Mouse (Mus musculus): ENCODE results near the gene Cpm.

Gene Cpm

DNA sequence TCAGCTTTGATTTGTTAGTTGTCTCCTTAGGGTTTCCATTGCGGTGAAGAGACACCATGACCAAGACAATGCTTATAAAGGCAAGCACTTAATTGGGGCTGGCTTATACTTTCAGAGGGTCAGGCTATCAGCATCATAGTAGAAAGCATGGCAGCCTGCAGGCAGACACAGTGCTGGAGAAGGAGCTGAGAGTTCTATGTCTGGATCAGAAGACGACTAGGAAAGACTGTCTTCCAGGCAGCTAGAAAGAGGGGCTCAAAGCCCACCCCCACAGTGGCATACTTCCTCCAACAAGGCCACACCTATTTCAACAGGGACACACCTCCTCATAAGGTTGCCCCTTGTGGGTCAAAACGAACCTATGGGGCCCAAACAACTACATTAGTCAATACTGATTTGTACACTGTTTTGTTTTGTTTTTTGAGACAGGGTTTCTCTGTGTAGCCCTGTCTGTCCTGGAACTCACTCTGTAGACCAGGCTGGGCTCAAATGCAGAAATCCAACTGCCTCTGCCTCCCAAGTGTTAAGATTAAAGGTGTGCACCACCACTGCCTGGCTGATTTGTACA is 8.3 kb upstream of the Cpm start:
- no peak for DNase-seq (ENCODE audit: low spot score)

DNA sequence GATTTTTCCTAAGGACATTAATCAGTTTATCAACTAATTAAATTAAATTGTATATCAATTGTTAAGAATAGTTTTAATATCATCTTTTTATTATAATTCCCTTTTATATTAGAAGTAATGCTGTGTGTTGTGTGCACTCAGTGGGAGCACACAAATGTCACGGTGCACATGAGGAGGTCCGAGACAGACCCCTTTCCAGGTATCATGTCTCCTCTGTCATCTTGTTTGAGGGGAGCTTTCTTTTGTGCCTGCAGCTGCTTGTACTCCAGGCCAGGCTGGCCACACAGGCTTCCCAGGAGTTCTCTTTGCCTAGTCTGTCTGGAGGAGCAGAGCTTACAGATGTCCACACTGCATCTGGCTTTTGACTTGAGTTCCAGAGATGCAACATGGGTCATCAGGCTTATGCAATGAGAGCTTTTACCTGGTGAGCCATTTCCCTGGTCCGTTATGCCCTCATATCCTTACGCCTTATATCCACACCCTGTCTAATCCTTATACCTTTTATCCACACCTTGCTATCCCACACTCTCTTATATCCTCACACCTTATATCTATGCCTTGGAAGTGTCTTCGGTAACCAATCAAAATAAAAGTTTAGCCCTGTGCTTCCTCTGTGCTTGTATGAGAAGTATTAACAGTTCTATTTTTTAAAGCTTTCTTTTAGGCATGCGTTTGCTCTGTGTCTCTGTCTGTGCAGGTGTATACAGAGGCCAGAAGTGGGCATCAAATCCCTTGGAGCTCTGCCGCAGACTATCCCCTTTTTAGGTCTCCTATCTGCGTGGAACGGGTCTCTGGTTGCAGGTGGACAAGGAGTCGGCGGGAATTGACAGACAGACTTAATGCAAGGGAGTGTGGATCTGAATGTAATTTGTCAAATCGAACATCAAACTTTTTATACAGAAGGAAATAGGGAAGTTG is 7.4 kb upstream of the Cpm start:
- no peak for DNase-seq (ENCODE audit: low spot score)

DNA sequence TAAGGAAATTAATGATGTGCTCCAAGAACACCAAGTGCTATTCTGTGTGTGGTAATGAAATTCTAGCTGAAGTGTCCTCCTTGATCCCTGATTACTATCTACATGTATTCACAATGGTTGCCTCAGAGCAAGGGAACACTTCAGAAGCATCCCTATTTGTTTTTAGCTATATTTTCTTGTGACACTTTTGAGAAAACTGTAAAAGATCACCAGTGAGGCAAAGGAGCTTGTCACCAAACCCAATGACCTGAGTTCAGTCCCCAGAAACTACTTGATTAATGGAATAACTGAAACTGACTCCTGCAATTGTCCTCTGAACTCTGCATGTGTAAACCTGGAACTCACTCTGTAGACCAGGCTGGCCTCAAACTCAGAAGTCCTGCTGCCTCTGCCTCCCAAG is 5.9 kb upstream of the Cpm start:
- no peak for DNase-seq (ENCODE audit: low spot score)

DNA sequence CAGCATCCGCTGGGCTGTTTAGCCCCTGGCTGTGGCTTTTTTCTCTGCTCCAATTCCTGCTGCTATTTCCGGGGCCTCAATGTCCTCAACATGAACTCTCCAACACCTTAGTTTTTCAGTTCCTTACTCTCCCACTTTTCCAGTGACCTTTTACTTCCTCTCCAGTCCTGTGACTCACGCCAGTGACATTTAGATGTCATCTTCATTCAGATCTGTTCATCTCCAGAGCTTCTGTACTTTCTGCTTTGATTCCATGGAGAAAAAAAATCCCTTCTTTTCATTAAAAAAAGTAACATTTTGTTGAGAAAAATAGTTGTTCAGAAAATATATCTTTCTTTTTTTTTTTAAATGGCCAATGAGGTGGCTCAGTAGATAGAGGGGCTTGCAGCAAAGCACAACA is 5.1 kb upstream of the Cpm start:
- DNase-seq (ENCODE audit: low spot score) = no peak

DNA sequence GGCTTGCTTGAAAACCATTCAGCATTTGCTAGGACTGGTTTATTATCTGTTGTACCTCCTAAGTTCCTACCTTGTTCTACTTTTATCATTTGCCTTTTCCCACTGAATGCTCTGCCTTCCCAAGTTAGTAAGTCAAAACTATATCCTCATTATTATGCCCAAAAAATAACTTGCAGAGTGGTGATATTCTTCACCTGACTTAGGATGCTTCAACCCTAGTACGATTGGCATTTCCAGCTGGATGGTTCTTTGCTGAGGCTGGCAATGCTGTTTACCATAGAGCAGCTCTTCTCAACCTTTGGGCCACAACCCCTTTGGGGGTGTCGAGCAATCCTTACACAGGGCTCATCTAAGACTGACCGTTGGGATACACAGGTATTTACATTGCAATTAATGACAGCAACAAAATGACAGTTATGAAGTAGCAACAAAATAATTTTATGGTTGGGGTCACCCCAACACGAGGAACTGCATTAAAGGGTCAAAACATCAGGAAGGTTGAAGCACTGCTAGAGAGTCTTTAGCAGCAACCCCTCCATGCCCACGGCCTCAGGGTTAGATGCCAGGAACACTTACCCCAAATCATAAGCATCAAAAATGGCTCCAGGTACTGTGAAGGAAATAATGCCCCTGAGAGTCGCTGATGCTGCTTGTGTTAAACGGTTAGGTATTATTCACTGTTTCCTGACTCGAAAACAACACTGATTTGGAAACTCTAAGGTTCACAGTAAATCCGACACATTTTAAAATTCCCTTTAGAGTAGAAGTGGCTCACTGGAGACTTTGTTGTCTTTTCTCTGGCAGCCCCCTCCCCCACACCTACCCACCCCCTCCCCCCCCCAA is 4.4 kb upstream of the Cpm start:
- DNase-seq (ENCODE audit: low spot score) = no peak

- no peak for DNase-seq (ENCODE audit: low spot score)
These were observed 3.6 kb upstream of the Cpm start for GRCm38 (mm10) chr10:117625500-117626296.

- DNase-seq (ENCODE audit: low spot score) = no peak
These were observed 3.0 kb upstream of the Cpm start for GRCm38 (mm10) chr10:117626297-117626613.

GRCm38 (mm10) chr10:117626840-117627615 is 2.3 kb upstream of the Cpm start:
- DNase-seq (ENCODE audit: low spot score) = no peak

DNA sequence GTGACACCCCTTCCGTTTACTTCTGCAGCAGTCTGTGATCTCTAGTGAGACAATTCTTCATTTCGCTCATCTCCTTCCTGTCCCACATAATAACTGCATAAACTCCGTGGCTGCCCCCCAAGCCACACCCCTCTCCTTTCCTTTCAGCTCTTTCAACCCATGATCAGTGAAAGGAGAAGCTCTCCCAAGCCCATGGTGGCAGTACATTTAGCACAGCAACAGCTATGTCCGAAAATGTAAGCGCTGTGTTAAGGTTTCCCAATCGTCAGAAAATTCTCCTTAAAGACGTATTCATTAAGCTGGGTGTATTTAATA is 1.7 kb upstream of the Cpm start:
- DNase-seq (ENCODE audit: low spot score) = no peak

DNA sequence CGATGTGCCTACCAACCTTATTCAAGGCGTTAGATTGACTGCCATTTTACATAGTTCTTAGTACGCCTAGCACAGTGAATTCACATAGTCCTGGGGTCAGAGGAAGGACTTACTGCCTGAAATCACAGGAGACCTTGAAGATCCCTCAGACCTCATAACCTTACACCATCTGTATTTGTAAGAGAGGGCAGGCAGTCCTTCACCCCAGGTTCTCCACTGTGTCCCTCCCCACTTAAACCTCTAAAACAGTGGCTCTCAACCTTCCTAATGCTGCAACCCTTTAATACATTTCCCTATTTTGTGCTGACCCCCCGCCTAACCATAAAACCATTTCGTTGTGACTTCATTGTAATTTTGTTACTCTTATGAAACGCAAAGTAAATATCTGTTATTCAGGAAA is 1.4 kb upstream of the Cpm start:
- DNase-seq (ENCODE audit: low spot score) = no peak

DNA sequence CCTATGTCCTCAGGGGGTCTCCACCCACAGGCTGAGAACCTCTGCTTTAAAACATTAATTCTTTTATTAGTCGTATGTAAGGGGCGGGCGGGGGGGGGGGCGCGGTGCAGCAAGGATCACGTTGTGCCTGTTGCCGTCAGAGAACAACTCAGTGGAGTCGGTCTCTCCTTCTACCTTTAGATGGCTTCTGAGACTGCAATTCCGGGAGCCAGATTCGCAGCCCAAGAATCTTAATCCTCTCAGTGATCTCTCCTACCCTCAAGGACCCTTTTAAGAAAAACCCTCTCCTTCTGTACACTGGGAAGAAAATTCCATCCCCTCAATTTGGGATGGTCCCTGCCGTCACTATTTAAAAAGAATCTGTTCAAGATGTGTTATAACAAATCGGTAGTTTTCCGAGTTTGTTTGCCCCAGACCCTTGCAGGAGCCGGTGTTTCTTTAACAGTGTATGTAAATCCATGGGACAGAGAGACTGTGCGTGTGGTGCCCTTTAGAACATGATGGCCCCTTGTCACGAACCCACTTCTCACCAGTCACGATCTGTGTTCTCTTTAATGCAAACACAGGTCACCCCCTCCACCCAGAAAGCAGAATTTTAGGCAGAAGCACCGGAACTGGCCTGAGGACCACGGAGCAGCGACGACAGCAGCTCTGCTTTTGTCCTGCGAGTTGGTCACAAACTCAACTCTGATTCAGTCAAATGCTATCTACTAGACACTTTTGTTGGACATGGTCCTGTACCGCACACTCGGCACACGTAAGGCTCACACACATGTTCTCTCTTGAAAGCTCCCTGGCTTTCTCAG is 734 bp upstream of the Cpm start:
- DNase-seq (ENCODE audit: low spot score) = no peak

GRCm38 (mm10) chr10:117630176-117630575 is 876 bp downstream of the Cpm start:
- DNase-seq (ENCODE audit: low spot score) = no peak

DNA sequence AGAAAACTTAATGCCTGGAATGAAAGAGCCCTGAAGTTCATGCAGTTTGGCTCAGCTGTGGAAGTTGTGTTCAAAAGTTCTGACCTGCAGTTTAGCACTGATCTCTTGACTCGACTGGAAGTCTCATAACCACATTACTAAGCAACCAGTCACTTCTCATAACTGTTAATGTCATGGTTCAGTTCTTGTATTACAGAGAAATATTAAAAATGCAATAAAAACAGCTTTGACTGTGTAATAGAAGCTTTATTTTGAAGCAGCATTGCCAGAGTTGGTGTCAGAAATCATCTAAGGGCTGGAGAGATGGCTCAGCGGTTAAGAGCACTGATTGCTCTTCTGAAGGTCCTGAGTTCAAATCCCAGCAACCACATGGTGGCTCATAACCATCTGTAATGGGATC is 1.5 kb downstream of the Cpm start:
- DNase-seq (ENCODE audit: low spot score) = no peak

DNA sequence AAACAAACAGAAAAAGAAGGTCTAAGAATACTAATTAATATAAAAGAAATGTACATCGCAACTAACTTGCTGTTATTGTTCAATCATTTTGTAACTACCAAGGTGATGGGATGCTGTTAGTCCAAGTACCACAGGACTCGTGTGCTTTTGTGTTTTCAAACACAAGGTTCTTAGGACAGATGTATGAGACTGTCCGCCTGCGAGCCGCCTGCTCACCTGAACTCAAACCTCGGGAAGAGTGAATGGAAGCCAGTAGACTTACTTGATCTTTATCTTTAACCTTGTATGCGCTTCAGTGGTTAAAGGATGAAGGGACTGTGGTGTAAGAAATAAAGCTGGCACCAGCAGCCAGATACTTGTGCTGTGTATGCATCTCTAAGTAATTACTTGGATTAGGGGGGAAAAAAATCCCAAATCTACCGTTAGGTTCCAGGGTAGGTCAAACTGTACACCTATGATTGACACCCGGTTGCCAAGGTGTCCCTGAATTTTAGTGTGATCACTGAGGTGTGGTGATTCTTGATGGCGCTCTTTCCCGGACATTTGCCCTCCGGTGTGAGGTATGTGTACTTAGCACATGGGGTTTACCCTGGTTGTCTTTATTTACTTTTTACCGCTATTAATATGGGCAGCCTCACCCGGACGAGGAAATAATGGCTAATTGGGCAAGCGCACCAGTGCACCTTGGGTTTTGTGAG is 2.4 kb downstream of the Cpm start:
- DNase-seq (ENCODE audit: low spot score) = no peak

DNA sequence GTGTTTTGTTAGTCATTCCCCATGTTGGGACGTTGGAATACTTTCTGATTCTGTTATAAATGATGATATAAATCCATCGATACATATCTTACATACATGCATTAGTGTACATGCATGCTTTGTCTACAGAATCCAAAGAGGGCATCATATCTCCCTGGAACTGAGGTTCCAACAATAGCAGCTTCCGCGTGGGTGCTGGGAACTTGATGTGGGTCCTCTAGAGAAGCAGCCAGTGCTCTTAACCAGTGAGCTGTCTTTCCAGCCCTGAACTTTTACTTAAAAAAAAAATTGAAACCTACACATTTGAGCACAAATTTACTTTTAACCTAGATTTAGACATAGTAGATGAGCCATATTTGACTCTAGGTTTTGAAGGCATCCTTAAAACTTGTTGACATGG is 3.1 kb downstream of the Cpm start:
- no peak for DNase-seq (ENCODE audit: low spot score)

GRCm38 (mm10) chr10:117633564-117634208 is 4.4 kb downstream of the Cpm start:
- no peak for DNase-seq (ENCODE audit: low spot score)

DNA sequence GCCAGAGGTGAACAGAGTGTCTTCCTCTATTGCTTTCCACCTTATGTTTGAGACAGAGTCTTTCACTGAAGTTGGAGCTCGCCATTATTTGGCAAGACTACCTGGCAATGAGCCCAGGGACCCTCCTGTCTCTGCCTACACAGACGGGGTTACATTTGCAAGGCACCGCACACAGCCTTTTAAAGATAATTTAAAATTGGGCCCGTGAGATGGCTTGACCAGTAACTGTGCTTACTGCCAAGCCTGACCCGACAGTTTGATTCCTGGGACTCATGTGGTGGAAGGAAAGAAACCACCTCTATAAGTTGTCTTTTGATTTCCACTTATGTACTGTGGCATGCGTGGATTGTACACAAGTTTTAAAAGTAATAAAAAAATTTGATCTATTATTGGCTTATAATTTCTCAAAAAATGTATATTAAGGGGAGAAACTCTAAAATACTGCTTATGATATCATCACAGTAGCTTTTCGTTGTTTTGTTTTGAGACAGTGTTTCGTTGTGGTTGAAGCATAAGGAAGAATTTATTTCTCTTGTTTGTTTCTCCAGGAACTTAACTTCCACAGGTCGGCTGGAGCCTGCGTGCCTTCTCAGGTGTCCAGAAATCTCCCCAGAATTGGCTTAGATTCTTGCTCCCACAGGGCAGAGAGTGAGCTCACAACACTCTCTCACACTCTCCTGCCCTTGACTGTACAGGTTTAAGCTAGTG is 5.2 kb downstream of the Cpm start:
- DNase-seq (ENCODE audit: low spot score) = no peak

- no peak for DNase-seq (ENCODE audit: low spot score)
These were observed 5.9 kb downstream of the Cpm start for GRCm38 (mm10) chr10:117635078-117635771.

Data from ovary, postnatal 36 days (tissue).